Mouse (Mus musculus): ENCODE results near the gene Ppp3ca.

The Ppp3ca gene

GRCm38 (mm10) chr3:136769486-136769882 lies 99.6 kb downstream of the Ppp3ca start:
- 50% methylated on average over 1 of the region's 1 CpGs for WGBS

- 57% methylated on average over 5 of the region's 5 CpGs for WGBS
These were observed 101.8 kb downstream of the Ppp3ca start for GRCm38 (mm10) chr3:136771700-136772099.

- WGBS, result 80% methylated on average over 4 of the region's 4 CpGs
These were observed 103.3 kb downstream of the Ppp3ca start for GRCm38 (mm10) chr3:136773217-136773616.

GRCm38 (mm10) chr3:136774196-136774595 lies 104.3 kb downstream of the Ppp3ca start:
- 51% methylated on average over 6 of the region's 6 CpGs for WGBS

GRCm38 (mm10) chr3:136776525-136776924 lies 106.6 kb downstream of the Ppp3ca start:
- WGBS, result 64% methylated on average over 4 of the region's 4 CpGs

GRCm38 (mm10) chr3:136777380-136777779 lies 107.5 kb downstream of the Ppp3ca start:
- 80% methylated on average over 7 of the region's 7 CpGs for WGBS

- 66% methylated on average over 9 of the region's 9 CpGs for WGBS
These were observed 107.9 kb downstream of the Ppp3ca start for GRCm38 (mm10) chr3:136777787-136778216.

- 89% methylated on average over 3 of the region's 3 CpGs for WGBS
These were observed 110.4 kb downstream of the Ppp3ca start for GRCm38 (mm10) chr3:136780321-136780720.

- WGBS, result 91% methylated on average over 6 of the region's 6 CpGs
These were observed 115.8 kb downstream of the Ppp3ca start for GRCm38 (mm10) chr3:136785686-136786085.

GRCm38 (mm10) chr3:136790261-136790871 lies 120.4 kb downstream of the Ppp3ca start:
- WGBS, result 32% methylated on average over 4 of the region's 4 CpGs

- 67% methylated on average over 5 of the region's 5 CpGs for WGBS
These were observed 121.5 kb downstream of the Ppp3ca start for GRCm38 (mm10) chr3:136791404-136791803.

- WGBS, result 85% methylated on average over 2 of the region's 2 CpGs
These were observed 122.0 kb downstream of the Ppp3ca start for GRCm38 (mm10) chr3:136791946-136792345.

- 64% methylated on average over 2 of the region's 2 CpGs for WGBS
These were observed 123.5 kb downstream of the Ppp3ca start for GRCm38 (mm10) chr3:136793411-136793810.

GRCm38 (mm10) chr3:136794426-136795217 lies 124.7 kb downstream of the Ppp3ca start:
- WGBS, result 69% methylated on average over 7 of the region's 7 CpGs

GRCm38 (mm10) chr3:136798896-136799295 lies 129.0 kb downstream of the Ppp3ca start:
- whole genome bisulfite sequencing, result 71% methylated on average over 3 of the region's 3 CpGs

- WGBS, result 81% methylated on average over 4 of the region's 4 CpGs
These were observed 132.7 kb downstream of the Ppp3ca start for GRCm38 (mm10) chr3:136802595-136802994.

- 96% methylated on average over 4 of the region's 4 CpGs for WGBS
These were observed 136.0 kb downstream of the Ppp3ca start for GRCm38 (mm10) chr3:136805897-136806296.

GRCm38 (mm10) chr3:136810271-136810670 lies 140.3 kb downstream of the Ppp3ca start:
- 83% methylated on average over 3 of the region's 3 CpGs for WGBS

- 86% methylated on average over 6 of the region's 6 CpGs for WGBS
These were observed 142.2 kb downstream of the Ppp3ca start for GRCm38 (mm10) chr3:136812162-136812561.

- 79% methylated on average over 2 of the region's 2 CpGs for WGBS
These were observed 142.9 kb downstream of the Ppp3ca start for GRCm38 (mm10) chr3:136812791-136813190.

GRCm38 (mm10) chr3:136813886-136814285 lies 144.0 kb downstream of the Ppp3ca start:
- WGBS, result 99% methylated on average over 2 of the region's 2 CpGs

- 86% methylated on average over 4 of the region's 4 CpGs for WGBS
These were observed 145.0 kb downstream of the Ppp3ca start for GRCm38 (mm10) chr3:136814916-136815315.

GRCm38 (mm10) chr3:136816319-136816718 lies 146.4 kb downstream of the Ppp3ca start:
- WGBS, result 86% methylated on average over 3 of the region's 3 CpGs
